Comparison of ENCODE assay signal across 35 mouse cellular contexts in genomic region chr5:39423720-39424119, GRCm38 (mm10).
"Had no signal": no experiment of that assay in that cellular context is flagged by ENCODE, and none has a peak within 500 bp of the region (broad histone marks: within the 10 kb centered on the region; RNA-seq: fewer than 3 reads in every experiment).

No protein-coding gene starts in this region.

- H3K9me3 ChIP-seq: heart, embryonic 10.5 days; heart, embryonic 12.5 days; heart, embryonic 13.5 days; heart, embryonic 15.5 days; hindbrain, embryonic 10.5 days; hindbrain, embryonic 12.5 days; hindbrain, embryonic 13.5 days; hindbrain, embryonic 15.5 days; intestine, embryonic 15.5 days; kidney, embryonic 15.5 days had no signal

- DNase-seq: heart, postnatal 10 days; heart, postnatal 14 days; heart, postnatal 36 days; heart, postnatal 4 days; kidney, adult 11 months; kidney, adult 18-20 months; kidney, adult 2 months; kidney, adult 8-10 months; kidney, adult 9 months; kidney, postnatal 10 days; kidney, postnatal 14 days; kidney, postnatal 25 days; kidney, postnatal 36 days; kidney, postnatal 4 days; layer of hippocampus, adult 9-11 months; layer of hippocampus, postnatal 36 days had no signal

- H3K27ac ChIP-seq: heart, embryonic 10.5 days; heart, embryonic 13.5 days; heart, embryonic 15.5 days; hindbrain, embryonic 10.5 days; hindbrain, embryonic 12.5 days; hindbrain, embryonic 13.5 days; hindbrain, embryonic 14.5 days; hindbrain, embryonic 15.5 days; hindbrain, postnatal 0 days; intestine, embryonic 15.5 days; kidney, embryonic 15.5 days; kidney, postnatal 0 days; layer of hippocampus, adult 2 months had no signal

- H3K27me3 ChIP-seq: heart, embryonic 15.5 days; hindbrain, embryonic 12.5 days; hindbrain, embryonic 13.5 days; hindbrain, embryonic 15.5 days; intestine, embryonic 15.5 days; kidney, embryonic 15.5 days had no signal

- ATAC-seq: hindbrain, embryonic 16.5 days; hindbrain, postnatal 0 days; inflammation-experienced regulatory T-cells, adult 6 months; intestine, embryonic 15.5 days; intestine, embryonic 16.5 days; intestine, postnatal 0 days had no signal

- H3K4me2 ChIP-seq: heart, embryonic 11.5 days; heart, embryonic 12.5 days; heart, embryonic 13.5 days; heart, embryonic 15.5 days; hindbrain, embryonic 12.5 days; hindbrain, embryonic 13.5 days; hindbrain, embryonic 14.5 days; hindbrain, embryonic 15.5 days; intestine, embryonic 15.5 days; kidney, embryonic 15.5 days had no signal

- H3K4me3 ChIP-seq: heart, embryonic 10.5 days; heart, embryonic 12.5 days; heart, embryonic 13.5 days; heart, embryonic 15.5 days; hindbrain, embryonic 10.5 days; hindbrain, embryonic 12.5 days; hindbrain, embryonic 13.5 days; hindbrain, embryonic 15.5 days; intestine, embryonic 15.5 days; kidney, embryonic 15.5 days; layer of hippocampus, adult 2 months had no signal

- H3K9ac ChIP-seq: heart, embryonic 12.5 days; heart, embryonic 13.5 days; heart, embryonic 15.5 days; hindbrain, embryonic 12.5 days; hindbrain, embryonic 13.5 days; hindbrain, embryonic 14.5 days; hindbrain, embryonic 15.5 days; intestine, embryonic 15.5 days; kidney, embryonic 15.5 days had no signal

- H3K36me3 ChIP-seq: heart, embryonic 10.5 days; heart, embryonic 12.5 days; heart, embryonic 13.5 days; heart, embryonic 15.5 days; hindbrain, embryonic 10.5 days; hindbrain, embryonic 12.5 days; hindbrain, embryonic 13.5 days; hindbrain, embryonic 15.5 days; intestine, embryonic 15.5 days; kidney, embryonic 15.5 days had no signal

- H3K4me1 ChIP-seq: heart, embryonic 10.5 days; heart, embryonic 12.5 days; heart, embryonic 13.5 days; heart, embryonic 15.5 days; hindbrain, embryonic 12.5 days; hindbrain, embryonic 13.5 days; hindbrain, embryonic 15.5 days; intestine, embryonic 15.5 days; kidney, embryonic 15.5 days had no signal
